Mouse (Mus musculus) hindbrain, embryonic 13.5 days (tissue): Measurements from ENCODE around the gene Pex6. TPM values are rescaled to one million over a fixed set of nuclear protein-coding genes. Genes with fewer than 3 reads are reported as not detected.

ENCODE experiments used
- ATAC-seq: fragments of 200-750 bp; cut with Nextera tagmentation; 2 replicates; pipeline ENCODE4 v1.8.0; 2017; ENCODE audit warnings: moderate TSS enrichment; ENCODE audit not compliant: low FRiP score
- H3K27ac ChIP-seq: fragments of 300-500 bp; sonication (generic); 2 replicates; pipeline ENCODE4 v1.5.1; 2015; ENCODE audit warnings: inconsistent platforms, mild to moderate bottlenecking, moderate library complexity
- H3K27me3 ChIP-seq: fragments of 300-500 bp; sonication (generic); 2 replicates; pipeline ENCODE4 v1.6.1; 2015; ENCODE audit warnings: mild to moderate bottlenecking, inconsistent platforms
- H3K36me3 ChIP-seq: fragments of 300-500 bp; sonication (generic); 2 replicates; pipeline ENCODE4 v1.6.1; 2015; ENCODE audit warnings: mild to moderate bottlenecking, inconsistent platforms
- H3K4me1 ChIP-seq: fragments of 300-500 bp; sonication (generic); replicated peaks from 2 replicates; pipeline ENCODE4 v1.6.1; 2015; ENCODE audit warnings: inconsistent platforms
- H3K4me2 ChIP-seq: fragments of 300-500 bp; sonication (generic); 2 replicates; pipeline ENCODE4 v1.6.1; 2015; ENCODE audit warnings: inconsistent platforms, mild to moderate bottlenecking, moderate library complexity
- H3K4me3 ChIP-seq: fragments of 300-500 bp; sonication (generic); 2 replicates; pipeline ENCODE4 v1.5.1; 2015; ENCODE audit warnings: mild to moderate bottlenecking, inconsistent platforms
- H3K9ac ChIP-seq: fragments of 300-500 bp; sonication (generic); 2 replicates; pipeline ENCODE4 v1.6.1; 2015; ENCODE audit warnings: mild to moderate bottlenecking, inconsistent platforms
- H3K9me3 ChIP-seq: fragments of 300-500 bp; sonication (generic); 2 replicates; pipeline ENCODE4 v1.6.1; 2016; ENCODE audit warnings: inconsistent platforms
- WGBS: fragments of 180-500 bp; shearing (Covaris S2); methylation state at CpG from one replicate; pipeline ENCODE4 v1.1.7; 2015; 5-methylcytosine and 5-hydroxymethylcytosine counted together
- polyA plus RNA-seq: library from polyadenylated mRNA; unstranded; fragments of >200 nt; fragmentation: Nextera tagmentation; extraction: Ambion mirVana; gene quantifications from 2 replicates; pipeline ENCODE4 v1.2.1, GENCODE M21; 2015

Gene Pex6
- polyA plus RNA-seq, 1 experiment from 2014 or later: 24.7 TPM

DNA sequence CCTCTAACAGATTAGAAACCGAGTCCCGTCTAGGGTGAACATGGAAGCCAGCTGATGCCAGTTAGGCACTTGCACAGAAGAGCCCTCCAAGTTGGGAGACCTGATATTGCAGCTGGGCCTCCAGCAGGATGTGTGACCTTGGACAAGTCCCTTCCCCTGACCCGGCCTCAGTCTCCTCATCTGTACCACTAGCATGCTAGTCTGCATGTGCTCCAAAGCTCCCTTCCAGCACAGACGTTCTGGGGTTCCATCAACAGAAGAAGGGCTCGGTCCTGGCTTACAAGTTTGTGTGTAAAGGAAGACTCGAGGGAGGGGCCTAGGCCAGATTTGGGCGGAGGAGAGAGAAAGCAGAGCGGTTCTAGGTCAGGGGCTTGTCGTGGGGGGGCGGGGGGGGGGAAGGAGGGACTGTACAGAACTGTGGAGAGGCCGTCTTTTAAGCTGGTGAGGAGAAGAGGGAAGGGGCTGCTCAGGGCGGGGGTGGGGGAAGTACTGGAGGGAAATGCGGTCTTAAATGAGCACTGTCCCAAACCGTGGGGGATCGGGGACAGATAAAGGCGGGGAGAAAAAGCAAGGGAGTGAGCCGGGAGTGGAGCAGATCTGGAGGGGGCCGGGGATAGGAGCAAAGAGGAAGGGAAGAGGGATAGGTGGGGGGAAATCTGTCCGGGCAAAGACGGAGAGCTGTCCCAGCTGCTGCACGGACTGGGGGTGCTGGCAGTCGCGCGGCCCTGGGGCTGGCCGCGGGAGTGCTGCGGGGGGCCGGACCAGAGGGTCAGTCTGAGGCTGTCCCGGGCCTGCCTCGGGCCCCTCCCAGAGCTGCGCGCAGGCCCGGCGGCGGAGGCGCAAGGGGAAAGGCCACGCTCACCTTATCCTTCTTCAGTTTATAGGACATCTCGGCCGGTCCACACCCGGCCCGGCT is 7.0 kb upstream of the Pex6 start:
- H3K36me3 ChIP-seq: peaks cover 7% of the 10 kb centered on the region
- H3K9ac ChIP-seq: peak overlapping the region; percentile 97
- 5% methylated on average over 39 of the region's 41 CpGs for WGBS

DNA sequence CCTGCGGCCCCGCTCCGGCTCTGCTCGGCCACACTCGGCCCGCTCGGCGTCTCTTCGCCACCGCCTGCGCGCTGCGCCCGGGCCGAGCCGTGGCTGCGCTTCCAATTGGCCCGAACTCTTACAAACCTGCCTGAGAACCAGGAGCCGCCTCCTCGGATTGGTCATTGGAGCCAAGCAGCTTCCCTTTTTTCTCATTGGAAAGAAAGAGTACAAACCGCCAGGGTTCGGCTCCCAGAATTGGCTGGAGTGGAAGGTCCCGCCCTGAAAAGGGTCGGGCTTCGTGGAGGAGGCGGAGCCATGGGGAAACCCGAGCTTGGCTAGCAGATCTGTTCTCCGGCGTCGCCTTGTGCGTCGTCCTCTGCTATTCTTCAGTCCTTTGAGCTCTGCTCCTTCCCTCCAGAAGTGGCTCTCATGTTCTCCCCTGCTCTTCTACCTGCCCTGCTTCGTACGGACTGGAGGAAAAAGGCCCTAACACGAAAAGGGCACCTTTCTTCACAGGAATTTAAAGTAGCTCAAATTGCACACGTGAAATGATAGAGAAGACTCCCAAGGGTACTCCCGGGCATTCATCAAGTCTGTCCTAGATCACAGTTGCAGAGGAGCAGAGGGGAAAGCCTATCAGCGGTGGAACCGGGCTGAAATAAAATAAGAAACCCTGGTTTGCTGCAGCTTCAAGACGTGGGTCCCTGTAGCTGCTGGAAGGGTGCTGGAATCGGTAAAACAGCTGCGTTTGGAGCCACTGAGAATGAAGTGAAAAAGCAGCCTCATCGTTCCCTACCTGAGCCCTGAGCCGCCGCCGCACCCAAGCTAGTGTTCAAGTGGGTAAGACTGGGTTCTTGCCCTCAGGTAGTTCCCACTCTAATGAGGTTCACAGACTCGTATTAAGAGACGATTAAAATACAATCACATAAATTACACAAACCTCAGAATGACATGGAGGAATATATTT is 6.1 kb upstream of the Pex6 start, which contains the start of gene Ppp2r5d:
TSS of gene Ppp2r5d (minus strand) at position 225 of the 949 bp plus-strand sequence.
- H3K27me3 ChIP-seq: no peaks in the 10 kb centered on the region
- H3K27ac ChIP-seq: peak within 1 kb of the TSS; percentile 94
- 1% methylated on average over 48 of the region's 48 CpGs for WGBS
- no peaks in the 10 kb centered on the region for H3K9me3 ChIP-seq
- H3K4me3 ChIP-seq: peak within 1 kb of the TSS; percentile 93
- H3K9ac ChIP-seq: peak within 1 kb of the TSS; percentile 97
- no peaks in the 10 kb centered on the region for H3K36me3 ChIP-seq
- peak within 1 kb of the TSS; percentile 66 for H3K4me2 ChIP-seq
- peak; percentile 95 for ATAC-seq
- H3K4me1 ChIP-seq: peaks cover 50% of the 10 kb centered on the region

More for the DNA sequence above, 7.0 kb upstream of the Pex6 start:
- ATAC-seq: peak; percentile 79
- H3K9me3 ChIP-seq: no peaks in the 10 kb centered on the region
- peaks cover 50% of the 10 kb centered on the region for H3K4me1 ChIP-seq
- H3K4me2 ChIP-seq: peak overlapping the region; percentile 66
- peak overlapping the region; percentile 90 for H3K27ac ChIP-seq
- H3K27me3 ChIP-seq: no peaks in the 10 kb centered on the region
- peak overlapping the region; percentile 93 for H3K4me3 ChIP-seq

DNA sequence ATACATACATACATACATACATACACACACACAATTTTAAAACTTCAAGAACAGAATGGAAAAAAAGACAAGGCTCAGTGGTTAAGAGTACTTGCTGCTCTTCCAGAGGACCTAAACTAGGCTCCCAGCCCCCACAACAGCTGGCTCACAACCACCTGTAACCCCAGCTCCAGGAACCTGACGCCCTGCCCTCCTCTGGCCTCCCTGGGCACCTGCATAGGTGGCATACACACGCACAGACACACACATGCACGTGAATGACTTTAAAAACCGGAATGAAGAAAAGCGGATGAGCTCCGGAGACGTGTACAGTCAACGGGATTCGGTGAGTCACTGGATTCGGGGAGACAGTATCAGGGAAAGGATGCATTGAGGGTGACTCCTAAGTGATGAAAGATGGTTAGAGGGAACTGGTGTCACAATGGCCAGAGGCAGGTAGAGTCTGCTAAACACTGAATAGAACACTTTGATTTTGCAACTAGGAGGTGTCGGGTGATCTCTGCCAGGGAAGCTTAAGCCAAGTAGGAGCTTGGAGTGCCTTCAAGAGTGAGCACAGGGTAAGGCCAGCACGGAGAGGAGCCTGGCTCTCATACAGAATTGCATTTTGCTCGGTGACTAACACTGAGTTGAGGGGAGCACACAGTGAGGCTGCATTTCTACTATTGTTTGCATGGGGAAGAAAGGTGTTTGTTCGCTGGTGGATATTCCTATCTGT is 4.7 kb upstream of the Pex6 start:
- Histone ChIP-seq H3K4me3 (0 out of 2 replicates have a peak overlapping the region, but pooled peaks have one; percentile 93), H3K4me1 (peaks cover 40% of the 10 kb centered on the region), H3K36me3 (no peaks in the 10 kb centered on the region), H3K27me3 (no peaks in the 10 kb centered on the region), H3K9ac (no peak overlapping the region), H3K27ac (no peak overlapping the region), H3K4me2 (no peak overlapping the region), H3K9me3 (no peaks in the 10 kb centered on the region)
- WGBS: 94% methylated on average over 14 of the region's 14 CpGs
- no peak for ATAC-seq

DNA sequence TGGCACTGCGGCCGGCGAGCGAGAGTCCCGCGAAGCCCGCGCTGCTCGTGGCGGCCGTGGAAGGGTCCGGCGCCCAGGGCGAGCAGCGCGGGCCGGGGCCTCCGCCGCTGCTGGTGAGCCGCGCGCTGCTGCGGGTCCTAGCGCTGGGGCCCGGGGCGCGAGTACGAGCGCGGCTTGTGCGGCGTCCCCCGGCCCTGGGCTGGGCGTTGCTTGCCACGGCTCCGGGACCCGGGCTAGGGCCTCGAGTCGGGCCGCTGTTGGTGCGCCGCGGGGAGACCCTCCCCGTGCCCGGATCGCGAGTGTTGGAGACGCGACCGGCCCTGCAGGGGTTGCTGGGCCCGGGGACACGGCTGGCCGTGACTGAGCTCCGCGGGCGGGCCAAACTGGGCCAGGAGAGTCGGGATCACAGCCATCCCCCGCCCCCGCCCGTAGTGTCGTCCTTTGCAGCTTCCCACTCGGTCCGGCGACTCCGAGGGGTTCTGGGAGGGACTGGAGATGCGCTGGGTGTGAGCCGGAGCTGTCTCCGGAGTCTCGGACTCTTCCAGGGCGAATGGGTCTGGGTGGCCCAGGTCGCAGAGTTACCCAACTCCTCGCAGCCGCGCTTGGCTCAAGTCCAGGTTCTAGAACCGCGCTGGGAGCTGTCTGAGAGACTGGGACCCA is 479 bp downstream of the Pex6 start:
- H3K27ac ChIP-seq: peak overlapping the region; percentile 70; the same call in 1 of the 2 replicates
- WGBS: under 1% methylated on average over 75 of the region's 76 CpGs
- H3K27me3 ChIP-seq: no peaks in the 10 kb centered on the region
- H3K4me3 ChIP-seq: peak overlapping the region; percentile 100
- peaks cover 19% of the 10 kb centered on the region for H3K4me1 ChIP-seq
- peak overlapping the region; percentile 100 for H3K4me2 ChIP-seq
- H3K9ac ChIP-seq: peak overlapping the region; percentile 94
- peak; percentile 8 for ATAC-seq
- no peaks in the 10 kb centered on the region for H3K9me3 ChIP-seq
- H3K36me3 ChIP-seq: peaks cover 30% of the 10 kb centered on the region

DNA sequence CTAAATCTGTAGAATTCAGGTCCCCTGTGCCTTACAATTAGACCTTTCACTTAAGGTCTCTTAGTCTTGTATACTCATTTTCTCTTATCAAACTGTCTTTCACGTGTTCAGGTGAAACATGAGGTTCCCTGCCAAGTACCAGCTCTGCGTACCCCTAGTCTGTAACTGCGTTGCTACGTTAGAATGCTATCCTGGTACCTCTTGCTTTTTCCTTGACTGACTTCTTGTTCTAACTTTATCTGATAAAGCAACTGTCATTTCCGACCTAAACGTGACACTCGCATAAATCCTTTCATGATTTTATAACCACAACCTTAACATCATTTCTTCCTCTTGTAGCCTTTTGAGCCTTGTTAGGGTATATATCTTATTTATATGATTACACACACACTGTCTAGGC is 1.2 kb downstream of the Pex6 start:
- Histone ChIP-seq H3K9ac (peak overlapping the region; percentile 94), H3K4me2 (peak overlapping the region; percentile 100)
- ATAC-seq: no peak

DNA sequence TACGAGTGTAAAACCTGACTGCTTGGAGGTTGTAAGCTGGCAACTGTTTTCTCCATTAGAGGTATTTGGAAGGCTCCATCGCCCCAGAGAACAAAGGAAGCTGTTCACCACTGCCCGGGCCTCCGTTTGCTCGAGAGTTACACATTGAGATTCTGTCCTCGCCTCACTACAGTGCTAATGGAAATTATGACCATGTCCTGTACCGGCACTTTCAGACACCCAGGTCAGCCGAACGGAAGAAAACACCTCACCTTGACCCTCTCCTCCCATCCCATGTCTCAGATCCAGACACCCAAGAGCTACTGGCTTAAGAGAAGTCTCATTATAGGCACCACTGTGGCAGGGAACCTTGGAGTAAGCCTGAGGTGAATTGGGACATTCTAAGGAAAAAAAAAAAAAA is 2.6 kb downstream of the Pex6 start:
- Histone ChIP-seq H3K4me1 (peaks cover 19% of the 10 kb centered on the region), H3K9me3 (no peaks in the 10 kb centered on the region), H3K4me3 (no peak overlapping the region), H3K4me2 (no peak overlapping the region), H3K27ac (no peak overlapping the region), H3K36me3 (peaks cover 36% of the 10 kb centered on the region), H3K27me3 (no peaks in the 10 kb centered on the region), H3K9ac (no peak overlapping the region)
- ATAC-seq: no peak
- 94% methylated on average over 9 of the region's 9 CpGs for WGBS

More for the DNA sequence above, 1.2 kb downstream of the Pex6 start:
- no peaks in the 10 kb centered on the region for H3K9me3 ChIP-seq
- H3K27ac ChIP-seq: no peak overlapping the region
- peaks cover 19% of the 10 kb centered on the region for H3K4me1 ChIP-seq
- no peaks in the 10 kb centered on the region for H3K27me3 ChIP-seq
- peaks cover 34% of the 10 kb centered on the region for H3K36me3 ChIP-seq
- H3K4me3 ChIP-seq: peak overlapping the region; percentile 100
- WGBS: 77% methylated on average over 7 of the region's 7 CpGs

DNA sequence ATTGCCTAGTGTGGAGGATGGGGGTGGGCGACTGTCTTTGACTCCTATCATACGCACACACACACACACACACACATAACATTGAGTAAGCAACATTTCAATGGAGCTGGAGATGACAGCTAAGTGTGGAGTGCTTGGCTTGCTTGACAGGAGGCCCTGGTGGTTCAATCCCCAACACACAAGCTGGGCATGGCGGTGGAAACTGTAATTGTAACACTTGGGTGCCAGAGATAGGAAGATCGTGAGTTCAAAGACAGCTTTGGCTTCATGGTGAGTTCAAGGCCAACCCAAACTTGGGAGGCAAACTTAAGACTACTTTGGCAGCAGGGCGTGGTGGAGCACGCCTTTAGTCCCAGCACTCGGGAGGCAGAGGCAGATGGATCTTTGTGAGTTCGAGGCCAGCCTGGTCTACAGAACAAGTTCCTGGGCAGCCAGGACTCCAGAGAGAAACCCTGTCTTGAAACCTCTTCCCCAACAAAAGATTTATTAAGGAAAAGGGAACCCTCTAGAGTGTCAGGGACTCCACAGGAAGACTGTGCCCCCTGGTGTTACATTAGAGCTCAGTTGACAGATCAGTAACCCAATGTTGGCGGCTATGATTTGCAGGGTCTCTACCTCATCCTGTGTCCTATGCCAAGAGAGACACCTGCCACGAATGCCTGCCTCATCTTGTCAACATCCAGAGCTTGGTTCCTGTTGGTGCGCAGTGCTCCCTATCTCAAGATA is 3.7 kb downstream of the Pex6 start:
- 96% methylated on average over 11 of the region's 11 CpGs for WGBS
- Histone ChIP-seq H3K4me1 (peaks cover 19% of the 10 kb centered on the region), H3K4me3 (no peak overlapping the region), H3K4me2 (no peak overlapping the region), H3K27ac (no peak overlapping the region), H3K9me3 (no peaks in the 10 kb centered on the region), H3K36me3 (peaks cover 40% of the 10 kb centered on the region), H3K9ac (no peak overlapping the region), H3K27me3 (no peaks in the 10 kb centered on the region)
- ATAC-seq: no peak

DNA sequence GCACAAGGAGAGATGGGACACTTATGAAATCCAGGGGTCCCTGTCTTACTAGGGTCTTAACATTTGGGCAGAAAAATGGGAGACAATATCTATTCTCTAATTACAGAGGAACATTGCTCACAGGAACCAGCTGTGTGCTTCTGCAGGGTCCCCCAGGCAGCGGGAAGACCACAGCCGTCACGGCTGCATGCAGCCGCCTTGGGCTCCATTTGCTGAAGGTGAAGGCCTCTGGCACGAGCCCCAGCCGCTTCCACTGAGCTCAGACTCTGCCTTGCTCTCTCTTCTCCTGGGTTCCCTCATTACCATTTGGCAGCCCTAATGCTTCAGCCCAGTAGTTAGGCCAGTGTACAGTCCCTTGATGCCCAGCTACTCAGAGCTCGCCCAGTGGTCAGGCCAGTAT is 9.8 kb downstream of the Pex6 start:
- ATAC-seq: no peak
- Histone ChIP-seq H3K27me3 (no peaks in the 10 kb centered on the region), H3K4me1 (no peaks in the 10 kb centered on the region), H3K9me3 (no peaks in the 10 kb centered on the region), H3K4me3 (no peak overlapping the region), H3K4me2 (no peak overlapping the region), H3K9ac (no peak overlapping the region), H3K36me3 (peaks cover 70% of the 10 kb centered on the region), H3K27ac (no peak overlapping the region)
- whole genome bisulfite sequencing: 84% methylated on average over 7 of the region's 7 CpGs

DNA sequence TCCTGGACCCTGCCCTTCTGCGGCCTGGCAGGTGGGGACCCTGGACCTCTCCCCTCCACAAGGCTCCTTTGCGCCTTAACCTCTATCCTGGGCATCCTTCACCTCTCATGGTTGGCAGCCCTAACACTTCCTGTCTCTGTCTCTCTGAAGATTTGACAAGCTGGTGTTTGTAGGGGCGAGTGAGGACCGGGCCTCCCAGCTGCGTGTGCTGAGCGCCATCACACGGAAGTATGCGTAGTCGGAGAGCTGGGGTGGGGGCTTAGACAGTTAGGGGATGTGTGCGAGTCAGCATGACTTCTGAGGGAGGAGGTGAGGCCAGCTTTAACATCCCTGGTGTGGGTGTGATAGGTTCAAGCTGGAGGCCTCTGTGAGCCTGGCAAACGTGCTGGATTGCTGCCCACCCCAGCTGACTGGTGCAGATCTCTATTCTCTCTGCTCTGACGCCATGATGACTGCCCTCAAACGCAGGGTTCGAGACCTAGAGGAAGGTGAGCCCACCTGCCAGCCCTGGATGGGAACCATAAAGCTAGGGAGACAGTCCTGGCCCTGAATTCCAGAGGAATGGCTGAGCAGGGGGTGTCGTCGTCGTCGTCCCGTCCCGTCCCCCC is 13.3 kb downstream of the Pex6 start:
- 86% methylated on average over 17 of the region's 20 CpGs for WGBS
- peaks cover 63% of the 10 kb centered on the region for H3K36me3 ChIP-seq

DNA sequence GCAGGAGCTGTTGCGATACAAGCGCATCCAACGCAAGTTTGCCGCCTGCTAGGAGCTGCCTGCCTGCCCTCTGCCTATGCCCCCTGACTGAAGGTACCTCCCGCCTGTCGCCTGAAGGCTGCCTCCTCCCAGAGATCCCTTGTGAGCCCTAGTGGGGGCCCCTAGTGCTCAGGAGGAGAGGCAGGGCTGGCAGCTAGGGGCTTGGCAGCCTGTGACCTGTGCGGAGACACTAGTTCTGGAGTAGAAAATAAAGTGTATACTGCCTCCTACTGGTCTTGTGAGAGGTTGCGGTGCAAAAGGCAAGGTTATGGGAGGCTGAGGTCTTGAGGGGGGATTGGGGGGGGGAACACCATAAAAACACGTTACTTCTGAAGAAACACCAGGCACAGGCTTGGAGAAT is 14.0 kb downstream of the Pex6 start:
- Histone ChIP-seq H3K36me3 (peaks cover 59% of the 10 kb centered on the region), H3K27me3 (peaks cover 21% of the 10 kb centered on the region), H3K4me3 (no peak overlapping the region), H3K27ac (no peak overlapping the region), H3K9ac (peak overlapping the region; percentile 25; the same call in 1 of the 2 replicates), H3K4me2 (no peak overlapping the region), H3K9me3 (no peaks in the 10 kb centered on the region), H3K4me1 (0 out of 2 replicates have a peak, but pooled peaks cover 4% of the 10 kb centered on the region)
- ATAC-seq: no peak
- 53% methylated on average over 9 of the region's 9 CpGs for WGBS

More for the DNA sequence above, 13.3 kb downstream of the Pex6 start:
- Histone ChIP-seq H3K27ac (no peak overlapping the region), H3K4me2 (no peak overlapping the region), H3K4me1 (0 out of 2 replicates have a peak, but pooled peaks cover 4% of the 10 kb centered on the region), H3K9ac (no peak overlapping the region), H3K4me3 (no peak overlapping the region), H3K9me3 (no peaks in the 10 kb centered on the region), H3K27me3 (peaks cover 19% of the 10 kb centered on the region)
- no peak for ATAC-seq
